Mouse (Mus musculus) ES-Bruce4 (cell line): ENCODE data around the gene Slc2a13. TPM values are rescaled to one million over a fixed set of nuclear protein-coding genes. Genes with fewer than 3 reads are reported as not detected.

ENCODE experiments used
- H3K27ac ChIP-seq: 2 replicates; pipeline ENCODE4 v1.5.1; 2012; ENCODE audit warnings: low read length, inconsistent platforms; ENCODE audit not compliant: insufficient read depth
- H3K27me3 ChIP-seq: 2 replicates; pipeline ENCODE4 v1.6.1; 2012; ENCODE audit warnings: mild to moderate bottlenecking, low read length, inconsistent platforms; ENCODE audit not compliant: control insufficient read depth, poor library complexity, insufficient read depth, severe bottlenecking
- H3K36me3 ChIP-seq: 2 replicates; pipeline ENCODE4 v1.6.1; 2012; ENCODE audit warnings: inconsistent platforms, mild to moderate bottlenecking, low read length, moderate library complexity; ENCODE audit not compliant: control insufficient read depth, poor library complexity, insufficient read depth, severe bottlenecking
- H3K4me1 ChIP-seq: one replicate; pipeline ENCODE4 v1.8.1; 2011; ENCODE audit warnings: low read length; ENCODE audit not compliant: control insufficient read depth, insufficient read depth
- H3K4me3 ChIP-seq: 2 replicates; pipeline ENCODE4 v1.5.1; 2011; ENCODE audit warnings: low read depth, mild to moderate bottlenecking, low read length
- H3K9ac ChIP-seq: 2 replicates; pipeline ENCODE4 v1.6.1; 2012; ENCODE audit warnings: low read depth, mild to moderate bottlenecking, inconsistent platforms; ENCODE audit not compliant: poor library complexity, severe bottlenecking
- H3K9me3 ChIP-seq: replicated peaks from 2 replicates; pipeline ENCODE4 v1.6.1; 2012; ENCODE audit warnings: mild to moderate bottlenecking, low read length, inconsistent platforms; ENCODE audit not compliant: control insufficient read depth, poor library complexity, insufficient read depth, severe bottlenecking
- CTCF ChIP-seq: IDR thresholded peaks from one replicate; pipeline ENCODE4 v1.8.1; 2011; ENCODE audit warnings: low read depth, low read length
- EP300 ChIP-seq: IDR thresholded peaks from 2 replicates; pipeline ENCODE4 v1.6.1; 2011; ENCODE audit warnings: low read depth, low read length; ENCODE audit not compliant: insufficient read depth
- POLR2A ChIP-seq: IDR thresholded peaks from one replicate; pipeline ENCODE4 v1.8.1; 2011; ENCODE audit warnings: low read length; ENCODE audit not compliant: insufficient read depth
- polyA plus RNA-seq: library from polyadenylated mRNA; stranded (reverse); fragments of >200 nt; gene quantifications from 2 replicates; pipeline ENCODE4 v1.2.4, GENCODE M21; 2011; ENCODE audit warnings: low read depth; ENCODE audit not compliant: missing spikeins, insufficient read depth, insufficient read length

The Slc2a13 gene
- polyA plus RNA-seq, 1 experiment: not detected

DNA sequence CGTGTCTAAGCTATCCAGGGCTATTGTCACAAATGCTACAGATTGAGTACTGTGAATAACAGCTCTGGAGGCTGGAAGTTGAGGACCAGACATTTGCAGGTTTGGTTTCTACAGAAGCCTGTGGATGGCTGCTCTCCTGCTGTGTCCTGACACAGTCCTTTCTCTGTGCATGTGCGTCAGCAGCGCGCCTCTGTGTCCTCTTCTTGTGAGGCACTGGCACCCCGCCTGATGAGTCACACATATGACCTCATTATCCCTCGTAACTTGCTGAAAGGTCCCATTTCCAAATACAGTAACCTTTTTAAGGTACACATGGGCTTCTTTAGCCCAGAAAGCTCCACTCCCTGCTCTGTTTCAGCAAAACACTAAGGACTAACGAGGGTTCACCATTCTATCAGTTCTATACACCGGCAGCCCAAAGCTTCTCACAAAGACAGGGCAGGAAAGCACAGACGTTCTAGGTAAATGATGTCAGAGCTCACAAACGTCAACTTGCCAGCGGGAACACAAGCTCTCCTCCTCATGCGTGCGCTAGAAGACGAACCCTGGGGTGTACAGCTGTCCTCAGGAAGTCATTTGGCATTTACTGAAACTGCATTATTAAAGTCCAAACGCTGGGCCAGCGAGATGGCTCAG, 109.9 kb downstream of the Slc2a13 start:
- Histone ChIP-seq H3K9ac (no peak overlapping the region), H3K27me3 (no peaks in the 10 kb centered on the region; the same call in 1 of the 2 replicates), H3K4me3 (no peak overlapping the region), H3K9me3 (no peaks in the 10 kb centered on the region), H3K27ac (no peak overlapping the region), H3K36me3 (no peaks in the 10 kb centered on the region), H3K4me1 (no peaks in the 10 kb centered on the region)
- TF ChIP-seq EP300: no peak
- TF ChIP-seq CTCF: no peak
- no peak for TF ChIP-seq POLR2A

DNA sequence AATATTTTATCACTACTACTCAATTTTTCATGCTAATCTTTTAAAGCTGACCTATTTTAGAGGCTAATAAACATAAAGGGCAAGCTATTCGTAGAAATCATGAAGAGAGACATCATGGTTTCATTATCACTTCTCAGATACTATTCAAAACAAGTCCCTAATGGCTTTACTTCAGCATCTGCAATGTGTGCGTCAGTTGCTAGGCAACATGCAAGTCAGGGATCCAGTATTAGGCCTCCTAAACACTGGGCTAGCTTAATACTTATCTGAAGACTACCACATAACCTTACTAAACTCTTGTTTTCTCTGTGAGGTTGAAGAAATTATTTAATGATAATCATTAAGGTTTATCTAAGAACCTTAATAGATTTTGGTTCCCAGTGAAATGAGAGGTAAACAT, 111.1 kb downstream of the Slc2a13 start:
- TF ChIP-seq POLR2A (no peak), EP300 (no peak), CTCF (no peak)
- no peak overlapping the region for H3K4me3 ChIP-seq
- H3K36me3 ChIP-seq: no peaks in the 10 kb centered on the region
- H3K27me3 ChIP-seq: no peaks in the 10 kb centered on the region; the same call in 1 of the 2 replicates
- H3K9ac ChIP-seq: no peak overlapping the region
- no peaks in the 10 kb centered on the region for H3K9me3 ChIP-seq
- H3K4me1 ChIP-seq: no peaks in the 10 kb centered on the region
- H3K27ac ChIP-seq: no peak overlapping the region

DNA sequence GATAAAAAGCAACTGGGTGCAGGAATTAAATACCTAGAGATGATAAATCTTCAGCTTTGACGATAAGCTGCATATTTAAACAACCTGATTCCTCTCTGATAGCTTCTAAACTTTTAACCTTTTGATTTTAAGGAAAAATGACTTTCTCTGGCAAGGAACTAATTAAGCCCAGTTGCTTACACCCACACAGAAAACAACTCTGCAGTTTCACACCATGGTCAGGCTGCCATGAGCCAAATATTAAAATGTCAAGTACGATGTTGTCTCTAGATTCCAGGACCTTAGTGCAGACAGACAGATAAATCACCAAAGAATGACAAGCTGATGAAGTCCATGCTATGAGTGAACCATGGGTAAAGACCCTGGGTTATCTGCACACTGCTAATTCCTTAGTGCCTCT, 115.9 kb downstream of the Slc2a13 start:
- no peak for TF ChIP-seq EP300
- H3K27me3 ChIP-seq: no peaks in the 10 kb centered on the region
- H3K4me1 ChIP-seq: no peaks in the 10 kb centered on the region
- H3K27ac ChIP-seq: no peak overlapping the region
- H3K9me3 ChIP-seq: no peaks in the 10 kb centered on the region
- H3K36me3 ChIP-seq: no peaks in the 10 kb centered on the region
- H3K9ac ChIP-seq: no peak overlapping the region
- H3K4me3 ChIP-seq: no peak overlapping the region

DNA sequence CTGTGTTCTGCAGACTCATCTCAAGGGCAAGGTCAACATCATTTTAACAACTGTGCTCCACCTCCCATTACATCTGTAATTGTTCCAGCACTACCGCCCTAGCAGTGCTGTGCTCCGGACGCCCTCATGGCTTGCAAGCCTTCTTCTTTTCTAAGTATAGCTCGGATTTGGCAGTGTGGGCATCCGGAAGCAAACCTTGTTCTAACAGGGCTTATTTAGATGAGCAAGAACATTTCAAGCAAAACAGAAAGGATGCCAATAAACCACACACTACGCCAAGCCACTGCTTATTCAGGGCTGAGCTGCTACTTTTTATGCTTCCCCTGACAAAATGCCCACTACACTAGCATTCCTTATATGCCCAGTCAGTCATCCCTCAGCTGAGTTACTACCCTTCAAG, 127.7 kb downstream of the Slc2a13 start:
- no peak overlapping the region for H3K4me3 ChIP-seq
- H3K4me1 ChIP-seq: no peaks in the 10 kb centered on the region
- H3K36me3 ChIP-seq: no peaks in the 10 kb centered on the region
- no peaks in the 10 kb centered on the region for H3K9me3 ChIP-seq
- H3K27me3 ChIP-seq: no peaks in the 10 kb centered on the region
- no peak for TF ChIP-seq EP300
- no peak overlapping the region for H3K27ac ChIP-seq
- H3K9ac ChIP-seq: no peak overlapping the region

DNA sequence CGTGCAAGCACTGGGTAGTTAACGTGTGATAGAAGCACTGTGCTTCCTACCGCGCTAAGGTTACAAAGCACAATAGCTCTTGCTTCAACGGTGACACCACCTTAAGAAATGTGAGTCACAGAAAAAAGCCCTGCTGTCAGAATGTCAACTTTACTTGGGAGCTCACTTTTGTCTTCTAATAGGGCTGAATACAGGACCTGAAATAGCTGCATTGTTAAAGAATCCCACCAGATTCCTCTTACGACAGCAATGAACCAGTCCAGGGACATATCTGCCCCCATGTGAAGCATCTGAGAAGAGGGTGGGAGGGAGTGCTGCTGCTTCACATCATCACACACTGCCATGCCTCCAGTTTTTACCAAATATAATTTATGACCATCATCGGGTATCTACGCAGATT, 129.6 kb downstream of the Slc2a13 start:
- no peak for TF ChIP-seq POLR2A
- TF ChIP-seq EP300: no peak
- no peak for TF ChIP-seq CTCF
- no peak overlapping the region for H3K4me3 ChIP-seq
- H3K36me3 ChIP-seq: no peaks in the 10 kb centered on the region
- no peak overlapping the region for H3K9ac ChIP-seq
- no peaks in the 10 kb centered on the region for H3K4me1 ChIP-seq
- H3K27me3 ChIP-seq: no peaks in the 10 kb centered on the region
- H3K27ac ChIP-seq: no peak overlapping the region
- no peaks in the 10 kb centered on the region for H3K9me3 ChIP-seq

DNA sequence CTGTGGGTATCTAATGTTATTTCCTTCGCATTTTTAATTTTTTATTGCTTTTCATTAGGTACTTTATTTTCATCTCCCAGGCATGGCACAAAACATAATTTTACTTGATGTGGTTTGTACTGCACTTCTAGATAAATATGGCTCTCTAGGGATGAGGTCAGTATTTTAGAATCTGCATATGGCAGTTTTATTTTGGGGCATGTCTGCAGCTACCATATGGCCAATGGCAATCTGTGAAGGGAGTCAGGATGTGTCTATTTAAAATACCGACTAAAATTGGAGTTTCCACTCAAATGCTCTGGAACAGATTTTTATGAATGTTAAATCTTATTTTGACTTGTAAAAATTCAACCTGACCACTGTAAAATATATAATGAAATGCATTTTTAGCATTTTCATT, 133.2 kb downstream of the Slc2a13 start:
- Histone ChIP-seq H3K9me3 (no peaks in the 10 kb centered on the region), H3K9ac (no peak overlapping the region), H3K27ac (no peak overlapping the region), H3K4me3 (no peak overlapping the region), H3K36me3 (no peaks in the 10 kb centered on the region), H3K27me3 (no peaks in the 10 kb centered on the region), H3K4me1 (no peaks in the 10 kb centered on the region)
- TF ChIP-seq POLR2A (no peak), EP300 (no peak), CTCF (no peak)
